Mouse (Mus musculus): ENCODE measurements around the gene Tpm3.
"Not testable (repeated sequence)": the region's sequence is repeated elsewhere in the genome, so short reads cannot be mapped to it uniquely, and the experiment has no call there.

The Tpm3 gene

GRCm38 (mm10) chr3:90083698-90084324, 11.4 kb downstream of the Tpm3 start:
- no peak for DNase-seq (ENCODE audit: low read depth)

- no peak for DNase-seq (ENCODE audit: low read depth)
Measured at GRCm38 (mm10) chr3:90084790-90085189, 12.3 kb downstream of the Tpm3 start.

- peak; percentile 60 for DNase-seq (ENCODE audit: low read depth)
Measured at GRCm38 (mm10) chr3:90085281-90085680, 12.8 kb downstream of the Tpm3 start.

- DNase-seq (ENCODE audit: low read depth): no peak
Measured at GRCm38 (mm10) chr3:90086068-90086467, 13.6 kb downstream of the Tpm3 start.

GRCm38 (mm10) chr3:90088617-90089016, 16.2 kb downstream of the Tpm3 start:
- DNase-seq (ENCODE audit: low read depth): no peak

- DNase-seq (ENCODE audit: low read depth): no peak
Measured at GRCm38 (mm10) chr3:90090892-90091291, 18.4 kb downstream of the Tpm3 start.

- DNase-seq (ENCODE audit: low read depth): no peak
Measured at GRCm38 (mm10) chr3:90094453-90094852, 22.0 kb downstream of the Tpm3 start.

- no peak for DNase-seq (ENCODE audit: low read depth)
Measured at GRCm38 (mm10) chr3:90097928-90098327, 25.5 kb downstream of the Tpm3 start.

- DNase-seq (ENCODE audit: low read depth): no peak
Measured at GRCm38 (mm10) chr3:90101010-90101409, 28.6 kb downstream of the Tpm3 start.

GRCm38 (mm10) chr3:90101673-90102072, 29.2 kb downstream of the Tpm3 start:
- no peak for DNase-seq (ENCODE audit: low read depth)

- no peak for DNase-seq (ENCODE audit: low read depth)
Measured at GRCm38 (mm10) chr3:90102239-90102638, 29.8 kb downstream of the Tpm3 start.

- DNase-seq (ENCODE audit: low read depth): no peak
Measured at GRCm38 (mm10) chr3:90103176-90103575, 30.7 kb downstream of the Tpm3 start.

GRCm38 (mm10) chr3:90103938-90104337, 31.5 kb downstream of the Tpm3 start, which contains the start of gene Nup210l:
TSS of gene Nup210l (plus strand) at chr3:90104132.
- DNase-seq (ENCODE audit: low read depth): no peak

GRCm38 (mm10) chr3:90111706-90112105, 39.3 kb downstream of the Tpm3 start:
- DNase-seq (ENCODE audit: low read depth): no peak

- DNase-seq (ENCODE audit: low read depth): no peak
Measured at GRCm38 (mm10) chr3:90114342-90114741, 41.9 kb downstream of the Tpm3 start.

GRCm38 (mm10) chr3:90115526-90115925, 43.1 kb downstream of the Tpm3 start:
- no peak for DNase-seq (ENCODE audit: low read depth)

- peak; percentile 67 for DNase-seq (ENCODE audit: low read depth)
Measured at GRCm38 (mm10) chr3:90118132-90118790, 45.8 kb downstream of the Tpm3 start.

- not testable (repeated sequence) for DNase-seq (ENCODE audit: low read depth)
Measured at GRCm38 (mm10) chr3:90122036-90122435, 49.6 kb downstream of the Tpm3 start.

GRCm38 (mm10) chr3:90125710-90126109, 53.3 kb downstream of the Tpm3 start:
- no peak for DNase-seq (ENCODE audit: low read depth)

- DNase-seq (ENCODE audit: low read depth): no peak
Measured at GRCm38 (mm10) chr3:90127881-90128280, 55.4 kb downstream of the Tpm3 start.

- no peak for DNase-seq (ENCODE audit: low read depth)
Measured at GRCm38 (mm10) chr3:90132745-90133144, 60.3 kb downstream of the Tpm3 start.

- no peak for DNase-seq (ENCODE audit: low read depth)
Measured at GRCm38 (mm10) chr3:90133331-90133730, 60.9 kb downstream of the Tpm3 start.

- DNase-seq (ENCODE audit: low read depth): no peak
Measured at GRCm38 (mm10) chr3:90134483-90134882, 62.0 kb downstream of the Tpm3 start.

- DNase-seq (ENCODE audit: low read depth): no peak
Measured at GRCm38 (mm10) chr3:90134993-90135392, 62.5 kb downstream of the Tpm3 start.
